Mouse (Mus musculus): ENCODE measurements around the gene Msi1. TPM values are rescaled to one million over a fixed set of nuclear protein-coding genes. Genes with fewer than 3 reads are reported as not detected.

Msi1 gene
- polyA plus RNA-seq, 1 experiment from 2014 or later: 66.3 TPM

DNA sequence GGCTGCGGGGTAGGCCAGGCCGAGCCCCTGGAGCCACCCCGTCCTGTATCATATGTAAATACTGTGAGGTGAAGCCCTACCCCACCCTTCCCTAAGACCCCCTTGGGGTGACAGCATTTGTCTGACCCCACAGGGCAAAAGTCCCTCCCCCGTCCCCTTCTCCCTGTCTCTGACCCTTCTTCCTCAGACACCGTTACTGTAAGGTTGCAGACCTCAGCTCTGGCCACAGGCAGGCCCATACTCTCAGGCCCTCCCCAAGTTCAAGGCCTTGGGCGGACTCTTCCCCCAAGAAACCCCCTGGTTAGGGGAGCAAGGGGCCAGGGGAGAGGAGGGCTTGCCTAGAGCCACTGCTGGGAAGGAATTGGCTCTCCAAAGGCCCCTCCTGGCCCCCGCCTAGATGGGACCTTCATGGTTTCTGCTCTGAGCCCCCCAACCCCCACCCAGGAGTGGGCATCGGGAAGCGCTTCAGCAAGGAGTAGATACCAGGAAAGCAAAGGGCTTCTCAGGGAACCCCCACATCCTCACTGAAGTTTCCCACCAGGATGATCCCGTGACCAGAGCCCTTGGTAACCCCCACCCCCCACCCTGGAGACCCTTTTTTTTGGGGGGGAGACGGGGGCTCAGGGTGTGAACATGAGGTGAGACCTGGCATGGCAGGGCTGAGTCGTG, 25.2 kb downstream of the Msi1 start:
- Histone ChIP-seq H3K4me1 (no peaks in the 10 kb centered on the region), H3K27ac (0 out of 2 replicates have a peak overlapping the region, but pooled peaks have one; percentile 42), H3K4me3 (no peak overlapping the region), H3K36me3 (replicated peaks) (peaks cover 25% of the 10 kb centered on the region; the same call in 1 of the 2 replicates), H3K9me3 (no peaks in the 10 kb centered on the region), H3K4me2 (no peak overlapping the region), H3K27me3 (replicated peaks) (no peaks in the 10 kb centered on the region), H3K9ac (no peak overlapping the region)
- 79% methylated on average over 12 of the region's 12 CpGs for WGBS
- ATAC-seq (replicated peaks): no peak; the same call in 1 of the 2 replicates

DNA sequence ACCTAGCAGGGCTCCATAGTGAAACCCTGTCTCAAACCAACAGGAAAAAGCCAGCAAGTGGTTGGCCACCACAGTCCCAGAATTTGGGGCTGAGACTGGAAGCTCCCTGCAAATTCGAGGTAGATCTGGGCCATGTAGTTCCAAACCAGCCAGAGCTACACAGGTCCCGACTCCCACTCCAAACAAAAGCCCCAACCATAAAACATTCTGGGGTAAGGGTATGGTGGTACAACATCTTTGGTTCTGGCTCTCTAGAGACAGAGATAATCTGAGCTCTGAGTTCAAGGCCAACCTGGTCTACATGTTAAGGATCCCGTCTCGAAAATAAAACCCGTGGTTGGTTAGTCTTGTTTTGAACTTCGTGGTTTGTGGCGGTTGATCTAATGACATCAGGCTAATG, 26.4 kb downstream of the Msi1 start:
- Histone ChIP-seq H3K36me3 (replicated peaks) (peaks cover 18% of the 10 kb centered on the region; the same call in 1 of the 2 replicates), H3K4me2 (no peak overlapping the region), H3K27me3 (replicated peaks) (no peaks in the 10 kb centered on the region), H3K4me1 (no peaks in the 10 kb centered on the region), H3K9me3 (no peaks in the 10 kb centered on the region), H3K9ac (no peak overlapping the region), H3K27ac (no peak overlapping the region), H3K4me3 (no peak overlapping the region)
- no peak for ATAC-seq (replicated peaks)
- 76% methylated on average over 7 of the region's 7 CpGs for WGBS

DNA sequence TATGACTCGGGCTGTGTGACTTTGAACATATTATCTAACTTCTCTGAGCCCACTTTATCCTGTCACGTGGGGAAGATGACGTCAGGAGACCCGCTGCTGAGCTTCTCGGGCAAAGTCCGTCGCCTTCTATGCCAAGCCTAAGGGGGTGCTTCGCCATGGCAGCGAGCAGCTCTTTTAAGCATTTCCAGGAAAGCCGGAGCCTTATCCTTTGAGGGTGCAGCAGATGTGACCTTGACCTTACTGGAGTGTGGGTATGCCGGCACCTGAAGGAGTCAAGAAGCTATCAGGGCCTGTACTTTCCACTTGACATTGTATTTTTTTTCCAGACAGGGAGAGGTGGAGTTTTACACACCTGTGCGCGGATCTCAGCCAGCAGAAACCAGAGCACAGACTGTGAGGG, 29.5 kb downstream of the Msi1 start:
- Histone ChIP-seq H3K36me3 (replicated peaks) (0 out of 2 replicates have a peak, but pooled peaks cover 6% of the 10 kb centered on the region), H3K4me1 (no peaks in the 10 kb centered on the region), H3K27ac (no peak overlapping the region), H3K9ac (no peak overlapping the region), H3K4me3 (no peak overlapping the region), H3K4me2 (no peak overlapping the region), H3K27me3 (replicated peaks) (no peaks in the 10 kb centered on the region), H3K9me3 (no peaks in the 10 kb centered on the region)
- ATAC-seq (replicated peaks): no peak
- 65% methylated on average over 13 of the region's 13 CpGs for WGBS

DNA sequence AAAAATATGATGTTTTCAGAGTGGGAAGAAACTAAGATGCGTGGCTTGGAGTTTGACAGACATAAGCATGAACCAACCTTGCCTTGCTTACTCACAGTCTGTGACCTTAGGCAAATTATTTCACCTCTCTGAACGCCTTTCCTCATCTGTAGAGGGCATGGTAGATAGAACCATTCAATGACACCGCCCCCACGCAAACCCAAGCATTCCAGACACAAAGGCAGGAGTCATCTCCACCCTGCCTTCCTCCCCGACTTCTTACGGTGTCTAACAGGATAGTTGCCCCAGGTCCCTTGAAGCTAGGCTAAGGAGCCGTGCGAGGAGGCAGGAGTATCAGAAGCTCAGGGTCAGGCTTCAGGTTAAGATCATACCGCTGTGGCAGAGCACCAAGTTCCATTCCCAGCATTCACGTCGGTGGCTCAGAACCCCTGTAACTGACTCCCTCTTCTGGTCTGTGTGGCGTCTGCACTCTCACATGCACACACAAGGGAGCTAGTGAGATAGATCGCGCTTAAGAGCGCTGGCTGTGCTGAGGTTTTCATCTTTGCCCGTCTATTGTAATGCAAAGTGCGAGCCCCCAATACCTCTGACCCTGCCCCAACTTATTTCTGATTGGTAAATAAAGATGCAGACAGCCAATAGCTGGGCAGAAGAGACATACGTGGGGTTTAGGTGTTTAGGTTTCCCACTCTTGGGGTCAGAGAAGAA, 35.2 kb downstream of the Msi1 start:
- Histone ChIP-seq H3K9me3 (no peaks in the 10 kb centered on the region), H3K36me3 (replicated peaks) (no peaks in the 10 kb centered on the region), H3K4me3 (no peak overlapping the region), H3K9ac (no peak overlapping the region), H3K4me2 (no peak overlapping the region), H3K27me3 (replicated peaks) (no peaks in the 10 kb centered on the region), H3K27ac (no peak overlapping the region), H3K4me1 (no peaks in the 10 kb centered on the region)
- no peak for ATAC-seq (replicated peaks)
- WGBS: 74% methylated on average over 18 of the region's 18 CpGs

DNA sequence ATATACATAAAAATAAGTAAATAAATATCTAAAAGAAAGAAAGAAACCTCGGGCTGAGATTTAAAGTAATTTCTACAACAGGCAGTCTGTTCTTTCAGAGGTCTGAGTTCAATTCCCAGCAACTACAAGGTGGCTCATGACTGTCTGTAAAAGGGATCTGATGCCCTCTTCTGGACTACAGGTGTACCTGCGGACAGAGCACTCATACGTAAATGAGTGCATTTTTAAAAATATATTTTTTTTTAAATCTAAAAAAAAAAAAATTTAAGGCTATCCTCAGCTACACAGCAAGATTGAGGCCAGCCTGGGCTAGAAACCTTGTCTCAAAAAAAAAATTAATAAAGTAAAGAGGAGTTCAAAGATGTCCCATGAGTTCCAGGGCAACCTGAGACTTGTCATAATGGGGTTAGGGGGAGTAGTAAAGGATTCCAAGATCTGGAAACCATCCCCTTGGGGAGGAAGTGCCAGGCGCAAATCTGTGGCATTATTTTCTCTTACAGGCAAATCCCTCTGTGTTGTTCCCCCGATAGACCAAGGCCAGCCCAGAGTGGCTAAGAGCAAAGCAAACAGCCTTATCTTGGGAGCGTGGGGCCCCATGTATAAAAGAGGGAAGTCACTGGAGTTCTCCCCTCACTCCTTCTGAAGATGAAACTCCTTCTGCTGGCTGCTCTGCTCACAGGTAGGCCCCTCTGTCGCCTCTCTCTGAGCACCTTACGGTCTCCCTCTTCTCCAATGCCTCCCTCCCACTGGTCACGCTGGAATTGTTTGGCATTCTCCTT, 36.4 kb downstream of the Msi1 start, which contains the start of gene Pla2g1b:
Gene Pla2g1b, plus strand, starts transcription at position 621 of the 779 bp plus-strand sequence.
- Histone ChIP-seq H3K9me3 (no peaks in the 10 kb centered on the region), H3K36me3 (replicated peaks) (no peaks in the 10 kb centered on the region), H3K27me3 (replicated peaks) (no peaks in the 10 kb centered on the region), H3K4me3 (no peak within 1 kb of the TSS), H3K27ac (no peak within 1 kb of the TSS), H3K4me2 (no peak within 1 kb of the TSS), H3K4me1 (peaks cover 1% of the 10 kb centered on the region), H3K9ac (no peak within 1 kb of the TSS)
- ATAC-seq (replicated peaks): no peak
- WGBS: 56% methylated on average over 9 of the region's 9 CpGs

DNA sequence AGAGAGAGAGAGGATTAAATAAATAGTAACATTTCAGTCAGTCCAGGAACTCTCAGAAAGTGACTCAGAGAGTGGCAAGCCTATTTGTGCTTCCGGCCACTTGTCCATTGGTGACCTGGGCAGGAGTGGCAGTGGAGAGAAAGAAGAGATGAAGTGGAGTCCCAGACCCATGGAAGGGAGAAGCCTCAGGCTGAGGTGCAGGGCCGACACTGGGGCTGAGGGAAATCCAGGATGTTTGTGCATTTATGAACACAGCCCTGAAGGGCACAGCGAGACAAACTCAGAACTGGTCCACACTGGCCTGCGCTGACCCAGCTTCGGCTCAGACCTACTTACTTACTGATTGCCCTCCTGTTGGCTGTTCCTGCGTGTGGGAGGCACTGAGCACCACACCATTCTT, 40.4 kb downstream of the Msi1 start:
- WGBS: 68% methylated on average over 6 of the region's 6 CpGs
- ATAC-seq (replicated peaks): no peak

DNA sequence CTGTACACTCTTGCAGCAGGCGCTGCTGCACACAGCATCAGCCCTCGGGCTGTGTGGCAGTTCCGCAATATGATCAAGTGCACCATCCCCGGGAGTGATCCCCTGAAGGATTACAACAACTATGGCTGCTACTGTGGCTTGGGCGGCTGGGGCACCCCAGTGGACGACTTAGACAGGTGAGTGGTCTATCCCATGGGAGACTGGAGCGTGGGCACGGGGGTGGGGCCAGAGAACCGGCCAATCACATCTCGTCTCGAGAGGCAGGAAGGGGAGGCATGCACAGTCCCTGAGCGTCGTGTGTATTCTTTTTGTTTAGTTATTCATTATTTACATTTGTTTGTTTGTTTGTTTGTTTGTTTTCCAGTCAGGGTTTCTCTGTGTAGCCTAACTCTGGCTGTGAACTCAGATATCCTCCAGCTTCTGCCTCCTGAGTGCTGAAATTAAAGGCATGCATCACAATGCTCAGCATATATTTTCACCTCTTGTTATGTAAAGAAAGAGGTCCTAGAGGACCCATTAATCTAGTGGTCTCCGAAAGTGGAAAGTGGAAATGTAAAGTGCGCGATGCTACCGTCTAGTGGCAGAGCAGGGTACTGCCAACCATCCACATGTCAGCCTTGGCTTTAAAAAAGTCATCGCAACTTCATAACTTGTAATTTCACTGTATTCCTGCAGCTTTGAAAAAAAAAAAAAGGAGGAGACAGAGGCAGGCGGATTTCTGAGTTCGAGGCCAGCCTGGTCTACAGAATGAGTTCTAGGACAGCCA, 41.5 kb downstream of the Msi1 start:
- Histone ChIP-seq H3K27me3 (replicated peaks) (no peaks in the 10 kb centered on the region), H3K9me3 (no peaks in the 10 kb centered on the region), H3K36me3 (replicated peaks) (no peaks in the 10 kb centered on the region), H3K4me1 (peaks cover 11% of the 10 kb centered on the region), H3K4me2 (no peak overlapping the region), H3K9ac (no peak overlapping the region), H3K27ac (no peak overlapping the region), H3K4me3 (no peak overlapping the region)
- WGBS: 38% methylated on average over 20 of the region's 20 CpGs
- no peak for ATAC-seq (replicated peaks)

More for the DNA sequence above, 40.4 kb downstream of the Msi1 start:
- H3K4me2 ChIP-seq: no peak overlapping the region
- no peaks in the 10 kb centered on the region for H3K9me3 ChIP-seq
- no peak overlapping the region for H3K9ac ChIP-seq
- no peak overlapping the region for H3K4me3 ChIP-seq
- H3K36me3 ChIP-seq (replicated peaks): no peaks in the 10 kb centered on the region
- no peaks in the 10 kb centered on the region for H3K27me3 ChIP-seq (replicated peaks)
- no peak overlapping the region for H3K27ac ChIP-seq
- peaks cover 4% of the 10 kb centered on the region for H3K4me1 ChIP-seq

DNA sequence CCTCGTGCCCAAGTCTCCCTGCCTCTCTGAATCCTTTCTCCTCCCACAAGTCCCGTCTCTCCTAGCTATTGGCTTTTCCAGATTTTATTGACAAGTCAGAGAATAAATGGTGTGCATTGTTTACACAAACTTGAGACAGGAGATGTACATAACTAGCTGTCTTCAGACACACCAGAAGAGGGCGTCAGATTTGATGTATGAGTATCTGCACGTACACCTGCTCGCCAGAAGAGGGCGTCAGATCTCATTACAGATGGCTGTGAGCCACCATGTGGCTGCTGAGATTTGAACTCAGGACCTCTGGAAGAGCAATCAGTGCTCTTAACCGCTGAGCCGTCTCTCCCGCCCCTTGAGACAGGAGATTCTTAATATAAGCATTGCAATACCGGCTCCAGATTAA, 43.8 kb downstream of the Msi1 start:
- no peaks in the 10 kb centered on the region for H3K36me3 ChIP-seq (replicated peaks)
- ATAC-seq (replicated peaks): no peak
- H3K4me1 ChIP-seq: peaks cover 15% of the 10 kb centered on the region
- H3K9me3 ChIP-seq: no peaks in the 10 kb centered on the region
- H3K9ac ChIP-seq: no peak overlapping the region
- H3K27me3 ChIP-seq (replicated peaks): no peaks in the 10 kb centered on the region
- 76% methylated on average over 10 of the region's 10 CpGs for WGBS
- no peak overlapping the region for H3K4me3 ChIP-seq
- no peak overlapping the region for H3K27ac ChIP-seq
- no peak overlapping the region for H3K4me2 ChIP-seq

DNA sequence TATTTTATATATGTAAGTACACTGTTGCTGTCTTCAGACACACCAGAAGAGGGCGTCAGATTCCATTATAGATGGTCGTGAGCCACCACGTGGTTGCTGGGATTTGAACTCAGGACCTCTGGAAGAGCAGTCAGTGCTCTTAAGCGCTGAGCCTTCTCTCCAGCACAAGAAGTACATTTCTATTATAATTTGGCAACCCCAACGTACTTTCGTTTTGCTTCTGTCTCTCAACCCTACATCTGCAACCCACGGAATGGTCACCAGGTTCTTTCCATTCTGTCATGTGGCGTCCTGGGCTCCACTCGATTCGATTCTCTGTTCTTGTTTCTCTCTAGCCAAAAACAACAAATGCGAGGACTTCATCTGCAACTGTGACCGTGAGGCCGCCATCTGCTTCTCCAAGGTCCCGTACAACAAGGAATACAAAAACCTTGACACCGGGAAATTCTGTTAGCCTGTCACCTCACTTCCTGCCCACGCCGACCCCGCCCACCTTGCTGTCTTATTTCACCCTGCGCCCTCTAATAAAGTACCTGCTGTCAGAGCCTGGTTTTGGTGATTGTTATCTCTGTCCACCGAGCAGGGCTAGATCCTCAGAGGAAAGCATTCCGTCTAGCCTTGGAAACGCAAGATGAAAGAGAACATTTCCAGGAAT, 44.9 kb downstream of the Msi1 start:
- Histone ChIP-seq H3K9me3 (no peaks in the 10 kb centered on the region), H3K27ac (no peak overlapping the region), H3K36me3 (replicated peaks) (no peaks in the 10 kb centered on the region), H3K27me3 (replicated peaks) (no peaks in the 10 kb centered on the region), H3K9ac (no peak overlapping the region), H3K4me3 (no peak overlapping the region), H3K4me1 (peaks cover 15% of the 10 kb centered on the region), H3K4me2 (no peak overlapping the region)
- WGBS: 76% methylated on average over 22 of the region's 22 CpGs
- no peak for ATAC-seq (replicated peaks)

DNA sequence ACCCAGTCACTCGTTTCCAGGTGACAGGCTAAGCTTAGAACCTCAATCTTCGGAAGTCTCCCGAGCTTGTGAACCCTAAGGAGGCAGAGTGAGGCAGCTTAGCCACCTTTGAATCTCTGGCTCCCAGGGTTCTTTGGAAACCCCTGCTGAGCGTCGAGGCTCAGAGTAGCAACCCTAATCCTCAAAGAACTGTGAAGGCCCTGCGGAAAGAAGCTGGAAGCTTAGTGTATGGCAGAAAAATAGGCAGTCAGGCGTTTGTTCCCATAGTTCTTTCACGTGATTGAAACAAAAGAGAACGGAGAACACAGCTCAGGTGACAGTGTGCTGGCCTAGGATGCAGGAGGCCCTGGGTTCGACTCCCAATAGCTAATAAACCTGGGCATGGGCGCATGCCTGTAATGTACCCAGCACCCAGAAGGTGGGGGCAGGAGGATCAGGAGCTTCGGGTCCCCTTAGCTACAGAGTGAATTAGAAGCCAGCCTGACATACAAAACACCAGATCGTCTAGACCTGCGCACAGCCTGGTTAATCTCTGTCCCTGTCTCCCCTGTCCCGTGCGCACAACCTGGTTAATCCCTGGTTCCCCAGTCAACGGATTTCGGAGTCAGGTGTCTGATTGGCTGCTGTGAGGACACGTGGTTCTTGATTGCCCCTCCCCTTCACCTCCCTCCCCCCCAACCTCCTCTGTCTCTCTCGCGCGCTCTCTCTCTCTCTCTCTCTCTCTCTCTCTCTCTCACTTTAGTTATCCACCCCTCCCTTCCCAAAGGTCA, 46.1 kb downstream of the Msi1 start:
- Histone ChIP-seq H3K4me2 (peak overlapping the region; percentile 51), H3K4me3 (peak overlapping the region; percentile 45), H3K27me3 (replicated peaks) (no peaks in the 10 kb centered on the region), H3K4me1 (peaks cover 19% of the 10 kb centered on the region), H3K9ac (peak overlapping the region; percentile 34), H3K9me3 (no peaks in the 10 kb centered on the region), H3K27ac (peak overlapping the region; percentile 41; the same call in 1 of the 2 replicates), H3K36me3 (replicated peaks) (no peaks in the 10 kb centered on the region)
- peak; percentile 86 for ATAC-seq (replicated peaks)
- WGBS: 4% methylated on average over 22 of the region's 22 CpGs

All from midbrain, embryonic 15.5 days (tissue).